Mouse (Mus musculus) heart, postnatal 0 days (tissue): ENCODE data around the gene Stim1.

Experiments used
- CTCF ChIP-seq: IDR thresholded peaks from 2 replicates; pipeline ENCODE4 v1.5.1; 2016; ENCODE audit warnings: antibody characterized with exemption, control low read depth, low read depth
- EP300 ChIP-seq: IDR thresholded peaks from 2 replicates; pipeline ENCODE4 v1.6.1; 2016; ENCODE audit warnings: antibody characterized with exemption, low read depth

GRCm38 (mm10) chr7:102478926-102479325, 211.3 kb downstream of the Stim1 start:
- TF ChIP-seq CTCF, result no peak
- no peak for TF ChIP-seq EP300
